Mouse (Mus musculus) lung, postnatal 0 days (tissue): Measurements from ENCODE around the gene Ptgis. TPM values are rescaled to one million over a fixed set of nuclear protein-coding genes. Genes with fewer than 3 reads are reported as not detected.

Experiments
- ATAC-seq: fragments of 200-750 bp; cut with Nextera tagmentation; 2 replicates; pipeline ENCODE4 v1.8.0; 2017; ENCODE audit warnings: moderate library complexity
- DNase-seq: peaks from one replicate; pipeline ENCODE4 v3.0.0-alpha.2; 2016; ENCODE audit warnings: low spot score
- H3K27ac ChIP-seq: fragments of 300-500 bp; sonication (generic); 2 replicates; pipeline ENCODE4 v1.5.1; 2014; ENCODE audit warnings: antibody characterized with exemption, mild to moderate bottlenecking, low read length, mixed read lengths
- H3K27me3 ChIP-seq: fragments of 300-500 bp; sonication (generic); replicated peaks from 2 replicates; pipeline ENCODE4 v1.6.1; 2014; ENCODE audit warnings: low read length, mixed read lengths; ENCODE audit not compliant: insufficient read depth
- H3K36me3 ChIP-seq: fragments of 300-500 bp; sonication (generic); 2 replicates; pipeline ENCODE4 v1.6.1; 2014; ENCODE audit warnings: low read length, mixed read lengths; ENCODE audit not compliant: insufficient read depth
- H3K4me1 ChIP-seq: fragments of 300-500 bp; sonication (generic); 2 replicates; pipeline ENCODE4 v1.6.1; 2014; ENCODE audit warnings: antibody characterized with exemption, low read depth, low read length, mixed read lengths; ENCODE audit not compliant: insufficient read depth
- H3K4me2 ChIP-seq: fragments of 300-500 bp; sonication (generic); replicated peaks from 2 replicates; pipeline ENCODE4 v1.6.1; 2014; ENCODE audit warnings: low read depth, mild to moderate bottlenecking, low read length, moderate library complexity, mixed read lengths
- H3K4me3 ChIP-seq: fragments of 300-500 bp; sonication (generic); 2 replicates; pipeline ENCODE4 v1.5.1; 2014; ENCODE audit warnings: low read depth, low read length
- H3K9ac ChIP-seq: fragments of 300-500 bp; sonication (generic); replicated peaks from 2 replicates; pipeline ENCODE4 v1.6.1; 2014; ENCODE audit warnings: low read depth, mild to moderate bottlenecking
- H3K9me3 ChIP-seq: fragments of 300-500 bp; sonication (generic); 2 replicates; pipeline ENCODE4 v1.6.1; 2016; ENCODE audit warnings: low read length, mixed read lengths
- CTCF ChIP-seq: IDR thresholded peaks from 2 replicates; pipeline ENCODE4 v1.5.1; 2016; ENCODE audit warnings: antibody characterized with exemption, mild to moderate bottlenecking
- EP300 ChIP-seq: IDR thresholded peaks from 2 replicates; pipeline ENCODE4 v1.6.1; 2016; ENCODE audit warnings: antibody characterized with exemption, mild to moderate bottlenecking, control low read depth
- WGBS: fragments of 180-500 bp; shearing (Covaris S2); extraction: QIAGEN DNeasy Blood & Tissue Kit; methylation state at CpG from one replicate; pipeline ENCODE4 v1.1.7; 2014; 5-methylcytosine and 5-hydroxymethylcytosine counted together
- polyA plus RNA-seq: library from polyadenylated mRNA; unstranded; fragments of >200 nt; fragmentation: Nextera tagmentation; extraction: Ambion mirVana; gene quantifications from 2 replicates; pipeline ENCODE4 v1.2.1, GENCODE M21; 2015

The Ptgis gene
- polyA plus RNA-seq, 1 experiment from 2014 or later = 37.9 TPM

- TF ChIP-seq CTCF (no peak), EP300 (no peak)
- Histone ChIP-seq H3K27me3 (no peaks in the 10 kb centered on the region), H3K4me2 (no peak overlapping the region), H3K4me3 (no peak overlapping the region), H3K9ac (no peak overlapping the region), H3K4me1 (no peaks in the 10 kb centered on the region), H3K27ac (no peak overlapping the region), H3K9me3 (no peaks in the 10 kb centered on the region), H3K36me3 (no peaks in the 10 kb centered on the region)
- 40% methylated on average over 13 of the region's 13 CpGs for WGBS
- ATAC-seq = no peak
- no peak for DNase-seq
Observed at GRCm38 (mm10) chr2:167198660-167199427, 41.6 kb downstream of the Ptgis start.

DNA sequence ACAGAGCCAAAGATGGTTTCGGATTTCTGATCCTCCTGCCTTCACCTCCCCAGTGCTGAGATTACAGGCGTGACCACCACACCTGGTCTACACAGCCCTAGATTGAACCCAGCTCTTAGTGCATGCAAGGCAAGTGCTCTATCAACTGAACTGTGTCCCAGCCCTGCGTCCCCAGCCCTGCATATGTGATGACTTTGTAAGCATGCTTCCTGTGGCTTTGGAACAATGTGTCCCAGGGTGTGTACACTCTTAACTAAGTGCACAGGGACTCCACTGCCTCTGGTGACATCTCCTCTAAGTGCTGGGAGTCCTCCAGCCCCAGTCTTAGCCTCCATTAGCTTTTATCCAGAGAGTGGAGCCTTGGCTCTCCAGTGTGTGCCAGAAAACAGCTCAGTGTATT, 47.0 kb downstream of the Ptgis start:
- Histone ChIP-seq H3K4me1 (0 out of 2 replicates have a peak, but pooled peaks cover 4% of the 10 kb centered on the region), H3K27ac (no peak overlapping the region), H3K4me3 (no peak overlapping the region), H3K9ac (no peak overlapping the region), H3K4me2 (no peak overlapping the region), H3K9me3 (no peaks in the 10 kb centered on the region), H3K27me3 (peaks cover 20% of the 10 kb centered on the region), H3K36me3 (no peaks in the 10 kb centered on the region)
- DNase-seq (no peak), ATAC-seq (no peak)
- TF ChIP-seq EP300 = no peak
- TF ChIP-seq CTCF = no peak
- 72% methylated on average over 3 of the region's 3 CpGs for WGBS

GRCm38 (mm10) chr2:167190076-167190399, 50.4 kb downstream of the Ptgis start, which contains the start of gene Kcnb1:
Gene Kcnb1, minus strand, starts transcription at chr2:167190155.
- peak within 1 kb of the TSS; percentile 88 for H3K4me2 ChIP-seq
- TF ChIP-seq EP300 (no peak), CTCF (peak; percentile 73)
- H3K36me3 ChIP-seq = no peaks in the 10 kb centered on the region
- H3K4me3 ChIP-seq = peak within 1 kb of the TSS; percentile 57
- H3K9ac ChIP-seq = no peak within 1 kb of the TSS
- no peak within 1 kb of the TSS for H3K27ac ChIP-seq
- H3K27me3 ChIP-seq = peaks cover 41% of the 10 kb centered on the region
- DNase-seq = peak; percentile 60
- ATAC-seq = peak; percentile 41
- H3K4me1 ChIP-seq = 0 out of 2 replicates have a peak, but pooled peaks cover 4% of the 10 kb centered on the region
- no peaks in the 10 kb centered on the region for H3K9me3 ChIP-seq
- under 1% methylated on average over 38 of the region's 41 CpGs for WGBS

DNA sequence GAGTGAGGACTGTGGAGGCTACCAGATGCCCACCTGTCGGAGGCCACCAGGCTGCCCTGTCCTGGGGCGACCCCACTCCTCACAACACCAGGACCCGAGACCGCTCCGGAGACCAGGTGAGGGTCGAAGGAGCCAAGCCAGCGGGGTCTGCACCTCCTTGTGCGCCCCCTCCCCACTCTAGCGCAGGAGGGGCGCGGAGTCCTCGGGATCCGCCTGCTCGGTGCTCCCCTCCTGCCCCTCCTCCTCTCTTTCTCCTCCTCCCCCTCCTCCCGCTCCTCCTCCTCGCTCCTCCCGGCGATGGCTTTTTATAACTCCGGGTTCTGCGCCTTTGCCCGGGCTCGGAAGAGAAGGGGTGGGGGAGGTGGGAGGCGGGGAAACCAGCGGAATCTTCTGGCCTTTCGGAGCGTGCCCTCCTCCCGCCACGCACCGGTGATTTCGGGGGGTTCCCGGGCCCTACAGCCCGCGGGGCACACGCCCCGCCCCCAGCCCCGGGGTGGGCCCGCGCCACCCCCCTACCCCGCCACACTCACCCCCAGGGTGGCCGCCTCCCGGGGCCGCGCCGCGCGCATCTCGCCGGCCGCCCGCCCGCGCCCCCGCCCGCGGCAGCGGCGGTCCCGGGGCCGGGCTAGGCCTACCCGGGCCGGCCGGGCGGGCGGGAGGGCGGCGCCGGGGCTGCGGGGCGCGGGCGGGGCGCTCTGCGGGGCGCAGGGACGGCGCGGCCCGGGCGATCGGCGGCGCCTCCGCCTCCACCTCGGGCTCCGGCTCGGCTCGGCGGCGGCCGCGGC, 50.9 kb downstream of the Ptgis start:
- WGBS = 3% methylated on average over 23 of the region's 91 CpGs
- DNase-seq (peak; percentile 36), ATAC-seq (peak; percentile 22; the same call in 1 of the 2 replicates)
- H3K4me3 ChIP-seq = peak overlapping the region; percentile 57
- no peak overlapping the region for H3K9ac ChIP-seq
- H3K9me3 ChIP-seq = no peaks in the 10 kb centered on the region
- H3K36me3 ChIP-seq = no peaks in the 10 kb centered on the region
- no peak for TF ChIP-seq CTCF
- TF ChIP-seq EP300 = no peak
- peak overlapping the region; percentile 88 for H3K4me2 ChIP-seq
- 0 out of 2 replicates have a peak, but pooled peaks cover 4% of the 10 kb centered on the region for H3K4me1 ChIP-seq
- H3K27ac ChIP-seq = no peak overlapping the region
- H3K27me3 ChIP-seq = peaks cover 41% of the 10 kb centered on the region

GRCm38 (mm10) chr2:167188315-167189207, 51.8 kb downstream of the Ptgis start:
- TF ChIP-seq EP300 (no peak), CTCF (peak; percentile 60)
- 12% methylated on average over 62 of the region's 83 CpGs for whole genome bisulfite sequencing
- DNase-seq (peak; percentile 82), ATAC-seq (peak; percentile 86)
- H3K27ac ChIP-seq = no peak overlapping the region
- 0 out of 2 replicates have a peak, but pooled peaks cover 4% of the 10 kb centered on the region for H3K4me1 ChIP-seq
- H3K9me3 ChIP-seq = no peaks in the 10 kb centered on the region
- H3K9ac ChIP-seq = no peak overlapping the region
- H3K4me3 ChIP-seq = peak overlapping the region; percentile 57
- H3K27me3 ChIP-seq = peaks cover 41% of the 10 kb centered on the region
- peak overlapping the region; percentile 88 for H3K4me2 ChIP-seq
- no peaks in the 10 kb centered on the region for H3K36me3 ChIP-seq
